Mouse (Mus musculus): ENCODE measurements at regions not wholly inside any gene's neighbourhood (a gene's known extent, or its start where the extent isn't known, plus 50 kb on each side); places are given as distances from the start of the nearest gene placed in this dataset.

DNA sequence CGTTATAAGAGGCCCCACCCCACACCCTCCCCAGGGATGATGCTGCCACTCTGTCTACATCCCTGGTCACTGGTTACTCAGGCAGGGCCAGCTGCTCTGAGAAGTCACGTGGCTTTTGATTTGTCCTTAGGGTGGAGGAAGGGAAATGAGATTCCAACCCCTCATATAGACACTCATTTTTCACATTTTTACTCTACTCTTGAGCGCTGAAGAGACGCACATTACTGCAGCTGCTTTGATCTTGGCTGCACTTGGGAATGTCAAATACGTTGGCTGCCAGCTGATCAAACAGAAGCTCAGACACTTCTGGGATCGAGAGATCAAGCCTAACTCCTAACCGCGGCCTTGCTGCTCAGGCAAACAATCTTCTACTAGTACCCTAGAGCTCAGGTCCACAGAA is 88.2 kb upstream of the Slc45a1 start:
- TF ChIP-seq CTCF (IDR thresholded peaks at IDR 0.05; ENCODE audit: extremely low read depth, insufficient read length, insufficient replicate concordance, low read depth, low read length) (no peak), POLR2A (IDR thresholded peaks at IDR 0.05; ENCODE audit: low read depth, low read length) (no peak)
